Mouse (Mus musculus) cortical plate, adult 2 months (tissue): Measurements from ENCODE around the gene Sik2. TPM values are rescaled to one million over a fixed set of nuclear protein-coding genes. Genes with fewer than 3 reads are reported as not detected.

Experiments used
- H3K27ac ChIP-seq: fragments of 200-500 bp; 2 replicates; pipeline ENCODE4 v1.5.1; 2012; ENCODE audit warnings: low read length, control low read depth, inconsistent platforms; ENCODE audit not compliant: insufficient read depth
- H3K4me1 ChIP-seq: fragments of 200-500 bp; 2 replicates; pipeline ENCODE4 v1.6.1; 2011; ENCODE audit warnings: low read length; ENCODE audit not compliant: control insufficient read depth, insufficient read depth
- H3K4me3 ChIP-seq: fragments of 200-500 bp; 2 replicates; pipeline ENCODE4 v1.5.1; 2011; ENCODE audit warnings: mild to moderate bottlenecking, low read length, control low read depth; ENCODE audit not compliant: insufficient read depth
- CTCF ChIP-seq: fragments of 200-500 bp; IDR thresholded peaks from 2 replicates; pipeline ENCODE4 v1.5.1; 2011; ENCODE audit warnings: mild to moderate bottlenecking, control low read depth, low read length; ENCODE audit not compliant: insufficient read depth; ENCODE audit errors: extremely low read depth
- POLR2A ChIP-seq: fragments of 200-500 bp; IDR thresholded peaks from 2 replicates; pipeline ENCODE4 v1.6.1; 2011; ENCODE audit warnings: mild to moderate bottlenecking, low read length, control low read depth; ENCODE audit not compliant: insufficient read depth; ENCODE audit errors: extremely low read depth
- polyA plus RNA-seq: library from polyadenylated mRNA; depleted of rRNA; stranded (reverse); fragments of >200 nt; gene quantifications from 2 replicates; pipeline ENCODE4 v1.2.3, GENCODE M21; 2012

The Sik2 gene
- polyA plus RNA-seq, 1 experiment, result 21.6 TPM

DNA sequence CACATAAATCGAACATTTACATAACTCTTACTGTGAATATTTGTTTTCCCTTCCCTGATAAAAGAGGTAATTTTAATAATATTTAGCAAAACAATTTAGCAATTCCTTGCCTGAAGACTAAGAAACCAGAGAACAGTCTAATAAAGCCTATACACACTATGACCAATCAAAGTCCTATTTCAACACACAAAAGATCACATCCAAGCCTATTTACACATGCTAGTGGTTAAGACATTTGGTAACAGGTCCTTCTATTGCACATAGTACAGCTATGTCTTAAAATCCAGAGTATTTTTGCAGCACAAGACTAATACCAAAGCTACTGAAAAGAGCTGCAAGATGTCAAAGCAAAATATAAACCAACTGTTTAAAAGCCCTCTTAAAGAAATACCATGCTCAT lies 4.8 kb downstream of the Sik2 start:
- H3K4me3 ChIP-seq, result no peak overlapping the region
- H3K4me1 ChIP-seq, result no peaks in the 10 kb centered on the region
- TF ChIP-seq CTCF, result no peak
- no peak overlapping the region for H3K27ac ChIP-seq

- no peak overlapping the region for H3K4me3 ChIP-seq
- H3K4me1 ChIP-seq, result peaks cover 3% of the 10 kb centered on the region
- no peak overlapping the region for H3K27ac ChIP-seq
- no peak for TF ChIP-seq POLR2A
- TF ChIP-seq CTCF, result no peak
Measured at GRCm38 (mm10) chr9:50986677-50987076, 22.2 kb downstream of the Sik2 start.

DNA sequence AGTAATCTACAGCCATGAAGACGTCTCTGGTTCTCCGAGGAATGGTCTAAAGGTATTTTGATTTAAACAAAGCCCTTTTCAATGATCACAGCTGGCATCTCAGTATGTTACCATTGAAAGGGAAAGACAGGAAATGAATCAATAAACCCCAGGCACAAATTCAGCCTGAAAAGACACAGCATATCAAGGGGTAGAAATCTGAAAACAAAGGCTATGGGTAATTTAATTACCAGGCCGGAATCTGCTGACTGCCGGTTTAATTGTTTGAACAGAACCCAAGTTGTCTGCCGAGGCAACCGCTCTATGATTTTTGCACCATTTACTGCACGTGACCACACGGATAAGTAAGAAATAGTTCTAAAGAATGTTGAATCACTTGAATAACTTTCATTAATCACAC lies 22.8 kb downstream of the Sik2 start:
- Histone ChIP-seq H3K4me3 (no peak overlapping the region), H3K27ac (no peak overlapping the region), H3K4me1 (peaks cover 3% of the 10 kb centered on the region)
- TF ChIP-seq POLR2A (no peak), CTCF (no peak)

DNA sequence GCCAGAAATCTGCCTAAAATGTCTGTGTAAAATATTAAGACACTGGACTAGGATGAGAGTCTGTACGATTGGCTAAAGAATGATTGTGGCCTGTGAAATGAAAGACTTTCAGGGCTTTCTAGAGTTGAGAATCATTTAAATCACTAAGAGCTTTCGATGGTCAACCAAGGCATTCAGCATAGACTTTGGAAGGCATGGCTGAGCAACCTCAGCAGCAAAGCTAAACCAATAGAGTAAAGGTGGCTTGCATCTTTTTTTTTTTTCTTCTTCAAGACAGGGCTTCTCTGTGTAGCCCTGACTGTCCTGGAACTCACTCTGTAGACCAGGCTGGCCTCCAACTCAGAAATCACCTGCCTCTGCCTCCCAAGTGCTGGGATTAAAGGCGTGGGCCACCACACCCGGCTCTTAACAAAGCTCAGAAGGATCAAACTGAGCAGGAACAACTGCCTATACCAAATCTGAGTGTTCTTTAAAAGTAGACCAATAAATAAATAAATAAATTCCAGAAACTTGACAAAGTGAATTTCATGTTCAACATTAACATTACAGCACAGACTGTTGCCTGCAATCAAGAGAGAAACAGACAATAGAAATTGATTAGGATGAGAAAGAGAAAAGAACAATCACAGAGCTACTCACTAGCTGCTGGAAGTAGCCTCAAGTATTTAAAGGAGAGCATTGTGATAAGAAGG lies 27.2 kb downstream of the Sik2 start:
- Histone ChIP-seq H3K4me3 (no peak overlapping the region), H3K4me1 (no peaks in the 10 kb centered on the region; the same call in 1 of the 2 replicates), H3K27ac (no peak overlapping the region)
- TF ChIP-seq CTCF (no peak), POLR2A (no peak)

DNA sequence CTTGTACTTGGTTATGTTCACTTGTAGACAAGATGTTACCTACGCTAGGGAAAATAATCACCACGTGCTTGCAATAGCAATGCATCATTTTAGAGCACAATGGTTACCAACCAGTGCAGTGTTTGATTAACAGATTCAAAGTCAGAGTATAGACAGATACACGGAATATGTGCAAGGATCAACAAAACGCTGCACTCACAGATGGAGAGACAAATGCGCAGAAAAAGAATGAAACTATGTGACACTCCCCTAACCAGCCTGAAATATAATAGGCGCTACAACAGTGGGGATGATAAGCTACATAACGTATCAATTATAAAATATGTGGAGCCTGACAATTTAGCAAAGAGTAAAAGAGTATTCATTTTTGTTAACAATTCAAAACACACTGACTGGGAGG lies 34.2 kb downstream of the Sik2 start:
- TF ChIP-seq CTCF (no peak), POLR2A (no peak)
- H3K4me1 ChIP-seq, result no peaks in the 10 kb centered on the region; the same call in 1 of the 2 replicates
- no peak overlapping the region for H3K4me3 ChIP-seq
- H3K27ac ChIP-seq, result no peak overlapping the region

DNA sequence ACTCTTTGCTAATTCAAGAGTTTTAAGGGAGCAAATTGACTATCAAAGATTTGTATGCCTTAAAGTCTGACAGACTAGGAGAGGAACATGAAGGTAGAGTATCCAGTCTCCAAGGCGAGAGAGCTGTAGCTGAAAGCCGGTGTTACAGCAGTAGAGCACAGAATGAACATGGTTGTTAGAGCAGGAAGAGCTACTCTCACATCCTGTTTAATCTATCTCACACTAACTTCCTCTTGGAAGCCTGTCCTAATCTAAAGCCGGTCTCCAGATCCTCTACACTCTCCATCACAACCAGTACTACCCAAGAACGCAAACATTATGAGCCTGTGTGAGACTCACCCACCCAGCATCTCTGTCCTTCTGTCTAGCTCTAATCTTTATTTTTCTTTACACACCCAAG lies 38.5 kb downstream of the Sik2 start:
- Histone ChIP-seq H3K27ac (no peak overlapping the region), H3K4me3 (no peak overlapping the region), H3K4me1 (peaks cover 4% of the 10 kb centered on the region; the same call in 1 of the 2 replicates)
- TF ChIP-seq CTCF, result no peak
- no peak for TF ChIP-seq POLR2A

DNA sequence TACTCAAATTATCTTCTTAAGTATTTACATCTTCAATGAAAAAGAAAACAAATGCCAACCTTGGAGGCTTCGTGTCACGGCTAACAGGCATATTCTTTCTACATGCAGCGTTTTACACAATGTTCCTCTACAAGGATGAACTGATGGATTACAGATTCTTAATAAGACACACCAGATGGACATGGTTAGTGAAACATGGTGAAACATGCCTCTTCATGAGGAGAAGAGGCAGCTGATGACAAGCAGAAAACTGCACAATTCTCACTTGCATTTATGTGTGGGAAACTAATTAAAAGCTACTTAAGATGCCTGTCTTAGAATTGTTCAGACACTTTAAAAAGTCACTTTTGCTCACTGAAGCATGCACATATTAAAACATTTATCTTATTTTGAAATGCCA lies 39.6 kb downstream of the Sik2 start:
- no peak overlapping the region for H3K27ac ChIP-seq
- TF ChIP-seq POLR2A (no peak), CTCF (no peak)
- no peak overlapping the region for H3K4me3 ChIP-seq
- H3K4me1 ChIP-seq, result peaks cover 4% of the 10 kb centered on the region; the same call in 1 of the 2 replicates

DNA sequence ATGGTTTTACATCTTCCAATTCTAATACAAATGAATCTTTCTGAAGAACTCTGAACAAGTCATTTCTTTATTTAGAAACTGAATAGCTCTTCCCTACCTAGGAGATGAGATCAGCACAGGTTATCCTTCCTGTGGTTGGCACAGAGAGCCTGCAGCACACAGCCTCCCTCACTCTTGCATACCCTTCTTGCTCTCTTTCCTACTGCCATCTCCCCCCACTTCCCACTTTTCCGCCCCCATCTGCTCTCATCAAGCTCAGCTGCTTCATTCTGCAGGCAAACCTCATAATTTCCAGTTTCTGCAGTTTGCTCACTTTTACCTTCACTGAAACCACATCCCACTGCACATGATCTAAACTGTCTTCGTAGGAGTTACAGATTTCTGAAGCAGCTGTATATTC lies 42.6 kb downstream of the Sik2 start:
- Histone ChIP-seq H3K4me3 (no peak overlapping the region), H3K27ac (no peak overlapping the region), H3K4me1 (peaks cover 4% of the 10 kb centered on the region; the same call in 1 of the 2 replicates)
- TF ChIP-seq POLR2A, result no peak
- no peak for TF ChIP-seq CTCF

- H3K4me1 ChIP-seq, result peaks cover 4% of the 10 kb centered on the region; the same call in 1 of the 2 replicates
- H3K27ac ChIP-seq, result no peak overlapping the region
- no peak overlapping the region for H3K4me3 ChIP-seq
- no peak for TF ChIP-seq CTCF
- no peak for TF ChIP-seq POLR2A
Measured at GRCm38 (mm10) chr9:50965392-50965791, 43.5 kb downstream of the Sik2 start.

GRCm38 (mm10) chr9:50964911-50965310 lies 44.0 kb downstream of the Sik2 start:
- 0 out of 2 replicates have a peak overlapping the region, but pooled peaks have one; percentile 54 for H3K27ac ChIP-seq
- TF ChIP-seq CTCF, result no peak
- TF ChIP-seq POLR2A, result no peak
- H3K4me3 ChIP-seq, result no peak overlapping the region
- peaks cover 4% of the 10 kb centered on the region; the same call in 1 of the 2 replicates for H3K4me1 ChIP-seq
